Mouse (Mus musculus): ENCODE results near the gene 2310046K23Rik. TPM values are rescaled to one million over a fixed set of nuclear protein-coding genes. Genes with fewer than 3 reads are reported as not detected.

Gene 2310046K23Rik
- total and polyA plus RNA-seq, 3 experiments, result not detected

DNA sequence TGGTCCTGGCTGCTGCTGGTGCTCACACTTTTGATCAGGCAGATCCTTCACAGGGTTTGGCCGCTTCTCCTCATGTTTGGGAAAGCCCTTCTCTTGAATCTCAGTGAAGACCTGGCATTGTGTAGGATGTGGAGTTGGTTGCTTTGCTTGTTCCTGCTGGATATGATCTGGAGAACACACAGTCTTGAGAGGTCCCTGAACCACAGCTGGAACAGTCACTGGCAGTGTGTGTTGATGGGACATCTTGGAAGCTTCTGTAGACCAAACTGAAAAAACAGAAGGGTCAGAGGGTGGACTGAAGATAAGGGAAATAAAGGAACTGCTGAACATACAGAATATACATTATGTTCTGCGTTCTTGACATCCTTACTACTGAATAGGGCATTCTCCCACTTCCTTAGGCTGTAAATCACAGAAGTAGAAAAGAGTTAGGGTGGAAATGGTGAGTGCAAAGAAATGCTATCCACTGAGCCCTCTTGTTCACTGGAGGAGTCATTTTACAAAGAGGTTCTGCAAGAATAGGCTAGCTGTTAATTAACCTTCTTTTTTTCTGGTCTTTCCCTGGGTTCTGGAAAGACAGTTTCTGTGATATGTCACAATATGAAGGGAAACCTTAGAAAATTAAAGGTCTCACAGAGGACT is 38.3 kb upstream of the 2310046K23Rik start:
- Histone ChIP-seq H3K27me3 (ENCODE audit: control insufficient read depth in 1 of 2, insufficient read depth in 2 of 2, low read length in 2 of 2) (no peaks in the 10 kb centered on the region), H3K79me2 (ENCODE audit: control insufficient read depth, insufficient read depth, low read length, poor library complexity) (no peaks in the 10 kb centered on the region), H3K4me3 (ENCODE audit: control insufficient read depth in 1 of 2, insufficient read depth in 1 of 2, low read depth in 2 of 2, low read length in 2 of 2) (no peak overlapping the region), H3K27ac (ENCODE audit: control insufficient read depth, low read depth, low read length) (no peak overlapping the region), H3K9ac (ENCODE audit: control insufficient read depth, low read depth, low read length, poor library complexity, severe bottlenecking) (no peak overlapping the region), H3K36me3 (ENCODE audit: control insufficient read depth in 1 of 2, insufficient read depth in 2 of 2, low read length in 2 of 2) (no peaks in the 10 kb centered on the region), H3K4me1 (ENCODE audit: control insufficient read depth in 1 of 2, insufficient read depth in 2 of 2, low read length in 2 of 2) (no peaks in the 10 kb centered on the region), H3K9me3 (replicated peaks; ENCODE audit: insufficient read depth, low read length) (no peaks in the 10 kb centered on the region)
- TF ChIP-seq UBTF (IDR thresholded peaks at IDR 0.05; ENCODE audit: borderline replicate concordance, insufficient read depth, low read depth, low read length), result no peak
- no peak for TF ChIP-seq MXI1 (IDR thresholded peaks at IDR 0.05; ENCODE audit: low read depth, low read length)
- TF ChIP-seq ZNF384 (IDR thresholded peaks at IDR 0.05; ENCODE audit: low read depth, low read length), result no peak
- TF ChIP-seq E2F4 (IDR thresholded peaks at IDR 0.05; ENCODE audit: borderline replicate concordance, low read depth, low read length), result no peak
- no peak for TF ChIP-seq RCOR1 (IDR thresholded peaks at IDR 0.05; ENCODE audit: low read depth, low read length)
- TF ChIP-seq POLR2AphosphoS5 (IDR thresholded peaks at IDR 0.05; ENCODE audit: borderline replicate concordance, low read depth, low read length), result no peak
- no peak for TF ChIP-seq BHLHE40 (IDR thresholded peaks at IDR 0.05; ENCODE audit: borderline replicate concordance, low read depth, low read length)
- no peak for TF ChIP-seq MYB (IDR thresholded peaks at IDR 0.05; ENCODE audit: low read depth, low read length)
- no peak for TF ChIP-seq NRF1 (IDR thresholded peaks at IDR 0.05; ENCODE audit: insufficient read depth, low read depth, low read length, poor library complexity, severe bottlenecking)
- no peak for TF ChIP-seq CHD2 (IDR thresholded peaks at IDR 0.05; ENCODE audit: low read length)
- TF ChIP-seq ZKSCAN1 (IDR thresholded peaks at IDR 0.05; ENCODE audit: low read depth, low read length), result no peak
- no peak for TF ChIP-seq GABPA (IDR thresholded peaks at IDR 0.05; ENCODE audit: low read depth, low read length)
- TF ChIP-seq MYC (IDR thresholded peaks at IDR 0.05; ENCODE audit: low read depth, low read length), result no peak
- no peak for TF ChIP-seq MAFK (IDR thresholded peaks at IDR 0.05; ENCODE audit: borderline replicate concordance, low read depth, low read length)
- TF ChIP-seq TAL1 (IDR thresholded peaks at IDR 0.05; ENCODE audit: low read length), result no peak
- TF ChIP-seq NELFE (IDR thresholded peaks at IDR 0.05; ENCODE audit: low read depth, low read length), result no peak
- TF ChIP-seq POLR2AphosphoS2 (IDR thresholded peaks at IDR 0.05; ENCODE audit: low read length), result no peak
- DNase-seq (ENCODE audit: low read depth, low spot score), result no peak

- Histone ChIP-seq H3K4me3 (ENCODE audit: control insufficient read depth in 1 of 2, insufficient read depth in 1 of 2, low read depth in 2 of 2, low read length in 2 of 2) (no peak overlapping the region), H3K9me3 (replicated peaks; ENCODE audit: insufficient read depth, low read length) (no peaks in the 10 kb centered on the region), H3K9ac (ENCODE audit: control insufficient read depth, low read depth, low read length, poor library complexity, severe bottlenecking) (no peak overlapping the region), H3K79me2 (ENCODE audit: control insufficient read depth, insufficient read depth, low read length, poor library complexity) (no peaks in the 10 kb centered on the region), H3K4me1 (ENCODE audit: control insufficient read depth in 1 of 2, insufficient read depth in 2 of 2, low read length in 2 of 2) (no peaks in the 10 kb centered on the region), H3K27ac (ENCODE audit: control insufficient read depth, low read depth, low read length) (no peak overlapping the region), H3K27me3 (ENCODE audit: control insufficient read depth in 1 of 2, insufficient read depth in 2 of 2, low read length in 2 of 2) (no peaks in the 10 kb centered on the region), H3K36me3 (ENCODE audit: control insufficient read depth in 1 of 2, insufficient read depth in 2 of 2, low read length in 2 of 2) (no peaks in the 10 kb centered on the region)
- no peak for TF ChIP-seq MAX (IDR thresholded peaks at IDR 0.05; ENCODE audit: low read length)
- no peak for TF ChIP-seq ZNF384 (IDR thresholded peaks at IDR 0.05; ENCODE audit: low read depth, low read length)
- DNase-seq (ENCODE audit: low read depth, low spot score), result no peak
These were observed 34.4 kb upstream of the 2310046K23Rik start for GRCm38 (mm10) chr3:92568752-92569151.

Measured in MEL (cell line).